Mouse (Mus musculus): Measurements from ENCODE around the gene Rbbp8nl. TPM values are rescaled to one million over a fixed set of nuclear protein-coding genes. Genes with fewer than 3 reads are reported as not detected.

Rbbp8nl gene
- polyA plus RNA-seq, 1 experiment from 2014 or later = not detected

GRCm38 (mm10) chr2:180276385-180276784 is 13.3 kb downstream of the Rbbp8nl start:
- H3K4me3 ChIP-seq (ENCODE audit: low read depth, low read length) = peak overlapping the region; percentile 15; the same call in 1 of the 2 replicates
- no peak for ATAC-seq (ENCODE audit: low read depth)

GRCm38 (mm10) chr2:180275836-180276235 is 13.8 kb downstream of the Rbbp8nl start:
- no peaks in the 10 kb centered on the region for H3K36me3 ChIP-seq (ENCODE audit: control insufficient read depth, insufficient read depth)
- H3K27me3 ChIP-seq (ENCODE audit: control insufficient read depth, insufficient read depth, low read depth, low read length) = no peaks in the 10 kb centered on the region
- H3K9me3 ChIP-seq (replicated peaks; ENCODE audit: control insufficient read depth, low read length) = no peaks in the 10 kb centered on the region
- WGBS (ENCODE audit: insufficient replicate concordance) = under 1% methylated on average over 8 of the region's 8 CpGs
- peak overlapping the region; percentile 15; the same call in 1 of the 2 replicates for H3K4me3 ChIP-seq (ENCODE audit: low read depth, low read length)
- H3K4me2 ChIP-seq (ENCODE audit: low read depth, low read length) = peak overlapping the region; percentile 38
- no peak for ATAC-seq (ENCODE audit: low read depth)
- H3K9ac ChIP-seq (ENCODE audit: low read depth, low read length) = no peak overlapping the region
- H3K4me1 ChIP-seq (ENCODE audit: control insufficient read depth, low read depth, low read length) = peaks cover 37% of the 10 kb centered on the region
- H3K27ac ChIP-seq (ENCODE audit: low read length) = no peak overlapping the region

More at GRCm38 (mm10) chr2:180276385-180276784, 13.3 kb downstream of the Rbbp8nl start:
- H3K27me3 ChIP-seq (ENCODE audit: control insufficient read depth, insufficient read depth, low read depth, low read length) = no peaks in the 10 kb centered on the region
- H3K4me1 ChIP-seq (ENCODE audit: control insufficient read depth, low read depth, low read length) = peaks cover 35% of the 10 kb centered on the region
- no peak overlapping the region for H3K27ac ChIP-seq (ENCODE audit: low read length)
- H3K9me3 ChIP-seq (replicated peaks; ENCODE audit: control insufficient read depth, low read length) = no peaks in the 10 kb centered on the region
- H3K4me2 ChIP-seq (ENCODE audit: low read depth, low read length) = peak overlapping the region; percentile 38
- H3K36me3 ChIP-seq (ENCODE audit: control insufficient read depth, insufficient read depth) = no peaks in the 10 kb centered on the region
- no peak overlapping the region for H3K9ac ChIP-seq (ENCODE audit: low read depth, low read length)
- 17% methylated on average over 4 of the region's 4 CpGs for WGBS (ENCODE audit: insufficient replicate concordance)

GRCm38 (mm10) chr2:180274523-180274922 is 15.2 kb downstream of the Rbbp8nl start:
- peaks cover 37% of the 10 kb centered on the region for H3K4me1 ChIP-seq (ENCODE audit: control insufficient read depth, low read depth, low read length)
- no peak for ATAC-seq (ENCODE audit: low read depth)
- no peak overlapping the region for H3K4me2 ChIP-seq (ENCODE audit: low read depth, low read length)
- H3K9ac ChIP-seq (ENCODE audit: low read depth, low read length) = no peak overlapping the region
- no peaks in the 10 kb centered on the region for H3K36me3 ChIP-seq (ENCODE audit: control insufficient read depth, insufficient read depth)
- no peak overlapping the region for H3K27ac ChIP-seq (ENCODE audit: low read length)
- no peak overlapping the region for H3K4me3 ChIP-seq (ENCODE audit: low read depth, low read length)
- no peaks in the 10 kb centered on the region for H3K27me3 ChIP-seq (ENCODE audit: control insufficient read depth, insufficient read depth, low read depth, low read length)
- 76% methylated on average over 2 of the region's 2 CpGs for WGBS (ENCODE audit: insufficient replicate concordance)
- no peaks in the 10 kb centered on the region for H3K9me3 ChIP-seq (replicated peaks; ENCODE audit: control insufficient read depth, low read length)

GRCm38 (mm10) chr2:180273394-180274244 is 16.1 kb downstream of the Rbbp8nl start, which contains the start of gene Cables2:
Cables2 (minus strand) TSS chr2:180273496.
- H3K27me3 ChIP-seq (ENCODE audit: control insufficient read depth, insufficient read depth, low read depth, low read length) = no peaks in the 10 kb centered on the region
- no peaks in the 10 kb centered on the region for H3K9me3 ChIP-seq (replicated peaks; ENCODE audit: control insufficient read depth, low read length)
- peak within 1 kb of the TSS; percentile 82 for H3K9ac ChIP-seq (ENCODE audit: low read depth, low read length)
- peak within 1 kb of the TSS; percentile 78 for H3K4me3 ChIP-seq (ENCODE audit: low read depth, low read length)
- ATAC-seq (ENCODE audit: low read depth) = peak; percentile 94
- H3K27ac ChIP-seq (ENCODE audit: low read length) = peak within 1 kb of the TSS; percentile 31; the same call in 1 of the 2 replicates
- H3K4me2 ChIP-seq (ENCODE audit: low read depth, low read length) = peak within 1 kb of the TSS; percentile 96
- no peaks in the 10 kb centered on the region for H3K36me3 ChIP-seq (ENCODE audit: control insufficient read depth, insufficient read depth)
- WGBS (ENCODE audit: insufficient replicate concordance) = 4% methylated on average over 68 of the region's 68 CpGs
- H3K4me1 ChIP-seq (ENCODE audit: control insufficient read depth, low read depth, low read length) = peaks cover 37% of the 10 kb centered on the region

- peak; percentile 43 for ATAC-seq (ENCODE audit: low read depth)
- WGBS (ENCODE audit: insufficient replicate concordance) = 1% methylated on average over 30 of the region's 37 CpGs
- Histone ChIP-seq H3K4me3 (ENCODE audit: low read depth, low read length) (peak overlapping the region; percentile 78), H3K4me1 (ENCODE audit: control insufficient read depth, low read depth, low read length) (peaks cover 37% of the 10 kb centered on the region), H3K9me3 (replicated peaks; ENCODE audit: control insufficient read depth, low read length) (no peaks in the 10 kb centered on the region), H3K4me2 (ENCODE audit: low read depth, low read length) (peak overlapping the region; percentile 96), H3K36me3 (ENCODE audit: control insufficient read depth, insufficient read depth) (no peaks in the 10 kb centered on the region), H3K27me3 (ENCODE audit: control insufficient read depth, insufficient read depth, low read depth, low read length) (no peaks in the 10 kb centered on the region), H3K27ac (ENCODE audit: low read length) (peak overlapping the region; percentile 31; the same call in 1 of the 2 replicates), H3K9ac (ENCODE audit: low read depth, low read length) (peak overlapping the region; percentile 82)
Measured at GRCm38 (mm10) chr2:180272884-180273321, 16.8 kb downstream of the Rbbp8nl start.

- 79% methylated on average over 5 of the region's 5 CpGs for WGBS (ENCODE audit: insufficient replicate concordance)
Measured at GRCm38 (mm10) chr2:180271804-180272395, 17.8 kb downstream of the Rbbp8nl start.

GRCm38 (mm10) chr2:180270537-180271255 is 19.0 kb downstream of the Rbbp8nl start:
- Histone ChIP-seq H3K9me3 (replicated peaks; ENCODE audit: control insufficient read depth, low read length) (no peaks in the 10 kb centered on the region), H3K27ac (ENCODE audit: low read length) (peak overlapping the region; percentile 15), H3K4me2 (ENCODE audit: low read depth, low read length) (no peak overlapping the region), H3K9ac (ENCODE audit: low read depth, low read length) (no peak overlapping the region), H3K4me3 (ENCODE audit: low read depth, low read length) (no peak overlapping the region), H3K4me1 (ENCODE audit: control insufficient read depth, low read depth, low read length) (peaks cover 21% of the 10 kb centered on the region), H3K36me3 (ENCODE audit: control insufficient read depth, insufficient read depth) (no peaks in the 10 kb centered on the region), H3K27me3 (ENCODE audit: control insufficient read depth, insufficient read depth, low read depth, low read length) (no peaks in the 10 kb centered on the region)
- 64% methylated on average over 7 of the region's 7 CpGs for WGBS (ENCODE audit: insufficient replicate concordance)
- no peak for ATAC-seq (ENCODE audit: low read depth)

More at GRCm38 (mm10) chr2:180271804-180272395, 17.8 kb downstream of the Rbbp8nl start:
- Histone ChIP-seq H3K36me3 (ENCODE audit: control insufficient read depth, insufficient read depth) (no peaks in the 10 kb centered on the region), H3K9me3 (replicated peaks; ENCODE audit: control insufficient read depth, low read length) (no peaks in the 10 kb centered on the region), H3K4me1 (ENCODE audit: control insufficient read depth, low read depth, low read length) (peaks cover 33% of the 10 kb centered on the region), H3K4me3 (ENCODE audit: low read depth, low read length) (no peak overlapping the region), H3K9ac (ENCODE audit: low read depth, low read length) (no peak overlapping the region), H3K27ac (ENCODE audit: low read length) (no peak overlapping the region), H3K27me3 (ENCODE audit: control insufficient read depth, insufficient read depth, low read depth, low read length) (no peaks in the 10 kb centered on the region), H3K4me2 (ENCODE audit: low read depth, low read length) (peak overlapping the region; percentile 96)
- ATAC-seq (ENCODE audit: low read depth) = no peak

- no peaks in the 10 kb centered on the region for H3K36me3 ChIP-seq (ENCODE audit: control insufficient read depth, insufficient read depth)
- WGBS (ENCODE audit: insufficient replicate concordance) = 76% methylated on average over 10 of the region's 10 CpGs
Measured at GRCm38 (mm10) chr2:180269329-180269728, 20.4 kb downstream of the Rbbp8nl start.

More at GRCm38 (mm10) chr2:180269329-180269728, 20.4 kb downstream of the Rbbp8nl start:
- no peak for ATAC-seq (ENCODE audit: low read depth)
- H3K27ac ChIP-seq (ENCODE audit: low read length) = no peak overlapping the region
- H3K9ac ChIP-seq (ENCODE audit: low read depth, low read length) = no peak overlapping the region
- no peaks in the 10 kb centered on the region for H3K9me3 ChIP-seq (replicated peaks; ENCODE audit: control insufficient read depth, low read length)
- H3K4me2 ChIP-seq (ENCODE audit: low read depth, low read length) = no peak overlapping the region
- peaks cover 20% of the 10 kb centered on the region for H3K4me1 ChIP-seq (ENCODE audit: control insufficient read depth, low read depth, low read length)
- no peaks in the 10 kb centered on the region for H3K27me3 ChIP-seq (ENCODE audit: control insufficient read depth, insufficient read depth, low read depth, low read length)
- H3K4me3 ChIP-seq (ENCODE audit: low read depth, low read length) = no peak overlapping the region

All from liver, embryonic 16.5 days (tissue).